Mouse (Mus musculus): ENCODE data around the gene Olfr488. TPM values are rescaled to one million over a fixed set of nuclear protein-coding genes. Genes with fewer than 3 reads are reported as not detected.
"Not testable (repeated sequence)": the region's sequence is repeated elsewhere in the genome, so short reads cannot be mapped to it uniquely, and the experiment has no call there.

Olfr488 gene
- polyA plus RNA-seq (2015; fragmentation: Nextera tagmentation; extraction: Ambion mirVana) = not detected in 2 replicates

- Histone ChIP-seq H3K9ac (no peak within 1 kb of the TSS), H3K36me3 (ENCODE audit: poor library complexity, severe bottlenecking) (no peaks in the 10 kb centered on the region), H3K4me2 (no peak within 1 kb of the TSS), H3K4me1 (no peaks in the 10 kb centered on the region), H3K27me3 (no peaks in the 10 kb centered on the region), H3K27ac (no peak within 1 kb of the TSS), H3K4me3 (no peak within 1 kb of the TSS), H3K9me3 (replicated peaks) (no peaks in the 10 kb centered on the region)
- ATAC-seq = no peak
Observed at GRCm38 (mm10) chr7:108258247-108258646, at the start of gene Olfr488. Gene Olfr488, minus strand, starts transcription at chr7:108258347.

GRCm38 (mm10) chr7:108288834-108289233 is 30.7 kb upstream of the Olfr488 start, which contains the start of gene Olfr490:
Gene Olfr490, minus strand, starts transcription at chr7:108288934.
- Histone ChIP-seq H3K36me3 (ENCODE audit: poor library complexity, severe bottlenecking) (no peaks in the 10 kb centered on the region), H3K4me1 (no peaks in the 10 kb centered on the region), H3K9me3 (replicated peaks) (no peaks in the 10 kb centered on the region), H3K27ac (no peak within 1 kb of the TSS), H3K4me3 (no peak within 1 kb of the TSS), H3K27me3 (no peaks in the 10 kb centered on the region), H3K4me2 (no peak within 1 kb of the TSS), H3K9ac (no peak within 1 kb of the TSS)
- ATAC-seq = no peak

- H3K4me3 ChIP-seq = no peak overlapping the region
- no peaks in the 10 kb centered on the region for H3K9me3 ChIP-seq (replicated peaks)
- no peak overlapping the region for H3K9ac ChIP-seq
- H3K4me2 ChIP-seq = no peak overlapping the region
- ATAC-seq = no peak
- H3K27ac ChIP-seq = no peak overlapping the region
- H3K27me3 ChIP-seq = no peaks in the 10 kb centered on the region
- H3K4me1 ChIP-seq = no peaks in the 10 kb centered on the region
- H3K36me3 ChIP-seq (ENCODE audit: poor library complexity, severe bottlenecking) = no peaks in the 10 kb centered on the region
- 76% methylated on average over 3 of the region's 3 CpGs for WGBS
Observed at GRCm38 (mm10) chr7:108233551-108233950, 24.6 kb downstream of the Olfr488 start.

DNA sequence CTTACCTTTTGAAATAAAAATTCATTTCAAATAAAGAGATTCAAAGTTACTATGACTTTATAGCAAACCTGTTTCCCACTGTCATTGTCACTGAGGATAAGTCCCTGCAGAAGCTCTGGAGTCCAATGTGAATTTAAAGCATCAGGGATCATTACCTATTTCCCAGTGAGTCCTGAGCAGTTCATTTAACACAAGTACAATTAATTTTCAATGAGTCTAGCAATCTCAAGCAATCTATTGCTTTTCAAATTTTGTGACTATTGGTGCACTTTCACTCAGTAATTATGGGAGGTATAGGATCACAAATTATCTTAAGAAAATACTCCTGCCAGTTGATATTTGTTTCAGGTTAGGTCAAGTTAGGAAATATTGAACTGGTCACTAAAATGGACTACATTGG is 43.6 kb downstream of the Olfr488 start, which contains the start of gene Olfr487:
Gene Olfr487, minus strand, starts transcription at position 101 of the 400 bp plus-strand sequence.
- not testable (repeated sequence) for H3K27ac ChIP-seq; H3K4me2 ChIP-seq; H3K4me3 ChIP-seq; H3K27me3 ChIP-seq; H3K9me3 ChIP-seq (replicated peaks); H3K4me1 ChIP-seq; H3K9ac ChIP-seq; H3K36me3 ChIP-seq (ENCODE audit: poor library complexity, severe bottlenecking); ATAC-seq

Other genes with a start within 250 kb of the Olfr488 start
- gene Olfr478, start 224.4 kb downstream of the Olfr488 start, polyA plus RNA-seq (2015; fragmentation: Nextera tagmentation; extraction: Ambion mirVana) = not detected in 2 replicates
- gene Olfr479, start 207.7 kb downstream of the Olfr488 start, polyA plus RNA-seq (2015; fragmentation: Nextera tagmentation; extraction: Ambion mirVana) = not detected in 2 replicates
- gene Olfr480, start 191.0 kb downstream of the Olfr488 start, polyA plus RNA-seq (2015; fragmentation: Nextera tagmentation; extraction: Ambion mirVana) = not detected in 2 replicates
- gene Olfr481, start 178.5 kb downstream of the Olfr488 start, polyA plus RNA-seq (2015; fragmentation: Nextera tagmentation; extraction: Ambion mirVana) = not detected in 2 replicates
- gene Olfr482, start 160.8 kb downstream of the Olfr488 start, polyA plus RNA-seq (2015; fragmentation: Nextera tagmentation; extraction: Ambion mirVana) = 0.08 and 0.13 TPM in 2 replicates
- gene Olfr483, start 157.5 kb downstream of the Olfr488 start, polyA plus RNA-seq (2015; fragmentation: Nextera tagmentation; extraction: Ambion mirVana) = not detected in 2 replicates
- not detected in 2 replicates for gene Olfr484, start 130.9 kb downstream of the Olfr488 start, polyA plus RNA-seq (2015; fragmentation: Nextera tagmentation; extraction: Ambion mirVana)
- not detected in 2 replicates for gene Olfr485, start 98.5 kb downstream of the Olfr488 start, polyA plus RNA-seq (2015; fragmentation: Nextera tagmentation; extraction: Ambion mirVana)
- not detected in 2 replicates for gene Olfr486, start 85.6 kb downstream of the Olfr488 start, polyA plus RNA-seq (2015; fragmentation: Nextera tagmentation; extraction: Ambion mirVana)
- not detected in 2 replicates for gene Olfr487, start 43.7 kb downstream of the Olfr488 start, polyA plus RNA-seq (2015; fragmentation: Nextera tagmentation; extraction: Ambion mirVana)
- gene Olfr490, start 30.6 kb upstream of the Olfr488 start, polyA plus RNA-seq (2015; fragmentation: Nextera tagmentation; extraction: Ambion mirVana) = not detected in 2 replicates
- gene Olfr491, start 55.1 kb upstream of the Olfr488 start, polyA plus RNA-seq (2015; fragmentation: Nextera tagmentation; extraction: Ambion mirVana) = not detected in 2 replicates
- not detected in 2 replicates for gene Olfr492, start 65.3 kb upstream of the Olfr488 start, polyA plus RNA-seq (2015; fragmentation: Nextera tagmentation; extraction: Ambion mirVana)
- not detected in 2 replicates for gene Olfr493, start 88.6 kb upstream of the Olfr488 start, polyA plus RNA-seq (2015; fragmentation: Nextera tagmentation; extraction: Ambion mirVana)
- not detected in 2 replicates for gene Olfr494, start 107.0 kb upstream of the Olfr488 start, polyA plus RNA-seq (2015; fragmentation: Nextera tagmentation; extraction: Ambion mirVana)
- not detected in 2 replicates for gene Olfr495, start 134.8 kb upstream of the Olfr488 start, polyA plus RNA-seq (2015; fragmentation: Nextera tagmentation; extraction: Ambion mirVana)
- not detected in 2 replicates for gene Olfr497, start 162.1 kb upstream of the Olfr488 start, polyA plus RNA-seq (2015; fragmentation: Nextera tagmentation; extraction: Ambion mirVana)
- gene Olfr498, start 207.0 kb upstream of the Olfr488 start, polyA plus RNA-seq (2015; fragmentation: Nextera tagmentation; extraction: Ambion mirVana) = not detected in 2 replicates